ENCODE assay signal across 12 mouse cellular contexts in the genomic region with DNA sequence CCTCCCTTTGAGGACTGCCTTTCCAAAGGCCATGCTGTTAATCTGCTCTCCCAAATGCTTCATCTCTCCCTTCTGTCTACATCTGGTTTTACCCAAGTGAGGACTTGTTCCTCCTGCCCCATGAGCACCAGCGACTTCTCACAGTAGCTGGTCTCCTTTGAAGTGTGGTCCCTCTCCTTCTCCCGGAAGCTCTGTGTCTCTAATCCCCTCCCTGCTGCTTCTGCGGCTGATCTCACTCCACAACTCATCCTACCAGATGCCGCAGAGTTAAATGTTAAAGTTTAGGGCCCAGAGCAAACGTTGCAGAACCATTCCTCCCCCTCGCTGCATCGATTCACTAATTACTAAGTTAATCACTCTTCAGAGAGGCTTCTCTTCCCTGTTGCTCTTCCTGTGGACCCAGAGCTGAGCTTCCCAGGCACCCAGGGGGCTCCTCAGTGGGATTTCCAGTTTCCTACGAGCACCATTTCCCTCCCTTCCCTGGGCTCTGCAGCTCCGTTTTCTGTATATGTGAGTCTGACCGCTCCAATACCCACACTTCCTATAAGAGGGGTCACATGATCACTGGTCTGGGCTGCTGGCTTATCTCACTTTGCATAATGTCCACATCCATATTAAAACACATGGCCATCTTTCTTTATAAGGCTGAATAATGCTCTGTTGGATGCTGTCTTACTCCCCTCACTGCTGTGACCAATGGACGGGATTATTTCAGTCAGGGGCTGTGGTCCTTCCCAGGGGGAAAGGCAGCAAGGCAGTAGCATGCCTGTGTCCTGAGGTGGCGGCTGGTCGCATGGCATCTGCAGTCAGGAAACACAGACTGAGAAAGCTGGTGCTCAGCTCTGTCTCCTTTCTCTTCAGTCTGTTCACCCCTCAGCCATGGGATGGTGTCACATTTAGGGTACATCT.
DNase-seq lines count a peak whose midpoint lies in the region; ATAC-seq and TF ChIP-seq lines count a peak whose summit lies in the region.
"Had no signal": no experiment of that assay in that cellular context is flagged by ENCODE, and none has a peak within 500 bp of the region (broad histone marks: within the 10 kb centered on the region; RNA-seq: fewer than 3 reads in every experiment).

No protein-coding gene starts in this region.

- no peak for DNase-seq in hindbrain, postnatal 0 days (ENCODE audit: low spot score)
- DNase-seq in CD4-positive, CD25-positive, alpha-beta regulatory T cell, adult 2 months (ENCODE audit: low read depth, low spot score), result peak; percentile 41
- peak; percentile 4 for DNase-seq in T-cell, adult 2 months (ENCODE audit: low spot score)
- no peak for DNase-seq in limb, embryonic 14.5 days (ENCODE audit: low spot score)
- no peak for DNase-seq in layer of hippocampus, postnatal 36 days
- no peak for DNase-seq in left cerebral cortex, adult 18-20 months (ENCODE audit: low spot score in 2 of 2)
- DNase-seq in thymus, adult 18-20 months, result no peak
- DNase-seq: forebrain, postnatal 0 days; heart, adult 18-20 months; kidney, postnatal 10 days had no signal

- H3K36me3 ChIP-seq in hindbrain, embryonic 12.5 days, result peaks cover 20% of the 10 kb centered on the region
- no peaks in the 10 kb centered on the region for H3K36me3 ChIP-seq in hindbrain, postnatal 0 days (ENCODE audit: insufficient read depth, low read length)
- peaks cover 5% of the 10 kb centered on the region; the same call in 1 of the 2 replicates for H3K36me3 ChIP-seq in limb, embryonic 14.5 days (ENCODE audit: control insufficient read depth, insufficient read depth, low read length)
- H3K36me3 ChIP-seq: liver, embryonic 15.5 days had no signal

- no peak overlapping the region for H3K4me2 ChIP-seq in hindbrain, embryonic 12.5 days (replicated peaks)
- H3K4me2 ChIP-seq in hindbrain, postnatal 0 days (ENCODE audit: low read depth, low read length), result no peak overlapping the region
- no peak overlapping the region for H3K4me2 ChIP-seq in limb, embryonic 14.5 days (replicated peaks; ENCODE audit: low read depth, low read length, severe bottlenecking)
- H3K4me2 ChIP-seq: liver, embryonic 15.5 days had no signal

- 32% methylated on average over 13 of the region's 13 CpGs for WGBS in hindbrain, embryonic 12.5 days
- WGBS in hindbrain, postnatal 0 days, result 34% methylated on average over 13 of the region's 13 CpGs
- 21% methylated on average over 13 of the region's 13 CpGs for WGBS in limb, embryonic 14.5 days

- TF ChIP-seq CTCF in hindbrain, postnatal 0 days (IDR thresholded peaks at IDR 0.05; ENCODE audit: low read depth), result no peak

- ATAC-seq in hindbrain, embryonic 12.5 days (ENCODE audit: low FRiP score), result peak; percentile 64; the same call in 1 of the 2 replicates
- no peak for ATAC-seq in hindbrain, postnatal 0 days
- peak; percentile 8; the same call in 1 of the 2 replicates for ATAC-seq in limb, embryonic 14.5 days (ENCODE audit: low FRiP score, low read depth)
- ATAC-seq: forebrain, postnatal 0 days had no signal

- H3K27ac ChIP-seq in hindbrain, embryonic 12.5 days, result no peak overlapping the region
- H3K27ac ChIP-seq in hindbrain, postnatal 0 days, result no peak overlapping the region
- H3K27ac ChIP-seq in limb, embryonic 14.5 days (replicated peaks; ENCODE audit: low read depth, low read length), result no peak overlapping the region
- H3K27ac ChIP-seq: liver, embryonic 15.5 days had no signal

- H3K9ac ChIP-seq in hindbrain, embryonic 12.5 days, result no peak overlapping the region
- H3K9ac ChIP-seq in hindbrain, postnatal 0 days (replicated peaks; ENCODE audit: low read length), result no peak overlapping the region
- no peak overlapping the region for H3K9ac ChIP-seq in limb, embryonic 14.5 days (ENCODE audit: low read depth, low read length, severe bottlenecking)
- H3K9ac ChIP-seq: forebrain, postnatal 0 days; liver, embryonic 15.5 days had no signal

- 0 out of 2 replicates have a peak, but pooled peaks cover 3% of the 10 kb centered on the region for H3K27me3 ChIP-seq in hindbrain, embryonic 12.5 days
- no peaks in the 10 kb centered on the region for H3K27me3 ChIP-seq in hindbrain, postnatal 0 days (ENCODE audit: insufficient read depth, low read length)
- H3K27me3 ChIP-seq in limb, embryonic 14.5 days (ENCODE audit: control insufficient read depth, insufficient read depth, low read length), result no peaks in the 10 kb centered on the region
- H3K27me3 ChIP-seq: liver, embryonic 15.5 days had no signal

- H3K4me3 ChIP-seq in hindbrain, embryonic 12.5 days, result no peak overlapping the region
- H3K4me3 ChIP-seq in hindbrain, postnatal 0 days (ENCODE audit: low read length), result no peak overlapping the region
- no peak overlapping the region for H3K4me3 ChIP-seq in limb, embryonic 14.5 days (replicated peaks; ENCODE audit: low read length)
- H3K4me3 ChIP-seq: liver, embryonic 15.5 days had no signal

- peaks cover 22% of the 10 kb centered on the region for H3K4me1 ChIP-seq in hindbrain, embryonic 12.5 days
- no peaks in the 10 kb centered on the region for H3K4me1 ChIP-seq in hindbrain, postnatal 0 days (ENCODE audit: insufficient read depth, low read length)
- H3K4me1 ChIP-seq in limb, embryonic 14.5 days (ENCODE audit: control insufficient read depth, insufficient read depth, low read length), result peaks cover 7% of the 10 kb centered on the region; the same call in 1 of the 2 replicates
- H3K4me1 ChIP-seq: liver, embryonic 15.5 days had no signal

- TF ChIP-seq POLR2A in limb, embryonic 14.5 days (IDR thresholded peaks at IDR 0.05; ENCODE audit: borderline replicate concordance, extremely low read depth, insufficient read depth, insufficient read length), result no peak

- no peaks in the 10 kb centered on the region for H3K9me3 ChIP-seq in hindbrain, embryonic 12.5 days (replicated peaks)
- H3K9me3 ChIP-seq in hindbrain, postnatal 0 days (ENCODE audit: low read length), result no peaks in the 10 kb centered on the region
- no peaks in the 10 kb centered on the region for H3K9me3 ChIP-seq in limb, embryonic 14.5 days (ENCODE audit: control insufficient read depth, low read length)
- H3K9me3 ChIP-seq: liver, embryonic 15.5 days had no signal

Comparison
In these comparisons a context has a peak if more than half of its experiments do, and no peak if none do; other contexts are left out.
1. DNase-seq: peak in CD4-positive, CD25-positive, alpha-beta regulatory T cell, adult 2 months (single experiment) and T-cell, adult 2 months (single experiment); none in hindbrain, postnatal 0 days (single experiment), limb, embryonic 14.5 days (single experiment), layer of hippocampus, postnatal 36 days (0 of 2), left cerebral cortex, adult 18-20 months (0 of 2) and thymus, adult 18-20 months (0 of 2).